Mouse (Mus musculus) skeletal muscle tissue, adult 2 months (tissue): ENCODE data around the gene Pigx.

Experiments used
- DNase-seq: peaks from one replicate; pipeline ENCODE4 v3.0.0-alpha.2; 2012; ENCODE audit warnings: low read depth, low spot score

Pigx gene

DNA sequence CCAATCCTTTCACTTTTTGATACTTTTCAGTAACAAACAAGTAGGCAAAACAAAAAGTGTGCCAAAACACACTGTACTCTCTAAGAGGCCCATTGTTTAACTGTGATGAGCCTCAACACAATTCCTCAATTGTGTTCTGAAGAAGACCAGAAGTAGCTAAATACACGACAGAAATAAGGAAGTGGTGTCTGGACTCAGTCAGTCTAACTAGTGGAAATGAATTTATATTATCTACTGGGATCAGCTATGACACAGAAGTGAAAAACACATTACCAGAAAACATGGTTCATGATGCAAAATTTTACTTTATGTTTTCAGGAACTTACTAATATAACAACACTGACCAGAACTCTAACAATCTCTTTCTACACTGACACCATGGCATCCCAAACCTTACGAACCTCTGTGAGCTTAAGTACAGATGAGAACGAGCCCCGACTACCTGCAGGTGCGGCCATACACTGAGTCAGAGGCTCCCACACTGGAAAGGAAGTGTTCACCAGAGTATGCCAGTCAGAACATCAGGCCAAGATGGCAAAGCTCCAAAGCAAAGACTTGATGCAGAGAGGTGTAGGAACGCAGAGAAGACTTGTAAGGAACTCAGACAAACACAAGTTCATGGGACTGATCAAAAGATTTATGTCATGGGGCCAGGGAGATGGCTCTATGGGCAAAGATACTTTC lies 39.6 kb downstream of the Pigx start:
- DNase-seq = no peak

DNA sequence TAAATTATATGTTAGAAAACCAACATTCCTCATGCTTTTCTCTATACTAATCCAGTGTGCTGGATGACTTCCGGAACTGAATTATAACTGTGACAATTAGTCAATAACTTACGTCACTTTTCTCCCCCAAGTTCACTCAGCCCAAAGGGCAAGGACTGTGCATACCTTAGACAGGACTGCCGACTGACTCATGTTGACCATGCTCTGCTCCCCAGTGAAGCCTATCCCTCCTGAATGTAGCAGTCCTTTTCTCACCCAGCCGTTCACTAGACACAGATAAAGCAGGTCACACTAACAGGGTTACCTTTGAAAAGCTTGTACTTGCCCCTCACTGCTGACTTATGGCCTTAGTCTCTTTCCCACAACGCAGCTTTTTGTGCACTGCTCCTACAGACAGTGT lies 40.7 kb downstream of the Pigx start:
- no peak for DNase-seq

DNA sequence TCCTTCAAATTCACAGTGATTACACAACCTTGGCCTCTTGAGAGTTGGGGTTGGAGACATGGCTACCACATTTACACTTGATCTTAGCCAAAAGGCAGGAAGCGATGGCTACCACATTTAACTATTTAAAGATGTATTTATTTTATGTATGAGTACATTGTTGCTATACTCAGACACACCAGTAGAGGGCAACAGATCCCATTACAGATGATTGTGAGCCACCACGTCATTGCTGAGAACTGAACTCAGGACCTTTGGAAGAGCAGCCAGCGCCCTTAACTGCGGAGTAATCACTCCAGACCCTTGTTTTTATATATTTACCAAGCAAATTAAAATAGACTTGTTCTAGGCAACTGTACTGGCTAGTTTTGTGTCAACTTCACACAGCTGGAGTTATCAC lies 57.2 kb downstream of the Pigx start:
- DNase-seq = no peak
